Mouse (Mus musculus) cortical plate, adult 2 months (tissue): ENCODE data around the gene Plxdc2.

ENCODE experiments used
- CTCF ChIP-seq: fragments of 200-500 bp; IDR thresholded peaks from 2 replicates; pipeline ENCODE4 v1.5.1; 2011; ENCODE audit warnings: mild to moderate bottlenecking, control low read depth, low read length; ENCODE audit not compliant: insufficient read depth; ENCODE audit errors: extremely low read depth
- POLR2A ChIP-seq: fragments of 200-500 bp; IDR thresholded peaks from 2 replicates; pipeline ENCODE4 v1.6.1; 2011; ENCODE audit warnings: mild to moderate bottlenecking, low read length, control low read depth; ENCODE audit not compliant: insufficient read depth; ENCODE audit errors: extremely low read depth

GRCm38 (mm10) chr2:16598231-16598630 is 242.1 kb downstream of the Plxdc2 start:
- TF ChIP-seq CTCF (no peak), POLR2A (no peak)
